Mouse (Mus musculus): ENCODE measurements at regions not wholly inside any gene's neighbourhood (a gene's known extent, or its start where the extent isn't known, plus 50 kb on each side); places are given as distances from the start of the nearest gene placed in this dataset.
A peak's percentile ranks its signal among the peaks of the same experiment; 100 is the strongest.

DNA sequence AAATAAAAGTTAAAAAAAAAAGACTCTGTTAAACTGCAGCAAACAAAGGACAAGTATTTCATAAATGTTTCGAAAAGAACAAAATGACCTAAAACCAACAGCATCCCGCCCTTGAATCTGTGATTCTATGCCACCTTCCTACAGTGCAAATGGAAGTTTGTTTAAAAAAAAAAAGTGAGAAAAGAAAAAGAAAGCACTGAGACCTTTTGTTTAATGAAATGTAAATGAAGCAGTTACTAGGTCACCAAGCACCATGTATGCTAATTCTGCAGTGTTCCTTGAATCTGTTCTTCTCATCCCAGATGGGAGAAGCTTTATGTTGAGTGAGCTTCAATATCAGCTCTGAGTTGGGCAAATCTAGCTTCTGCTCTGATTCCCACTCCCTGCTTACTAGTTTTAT is 64.8 kb downstream of the Dnajb9 start:
- ATAC-seq (ENCODE audit: low TSS enrichment): peak; percentile 86

DNA sequence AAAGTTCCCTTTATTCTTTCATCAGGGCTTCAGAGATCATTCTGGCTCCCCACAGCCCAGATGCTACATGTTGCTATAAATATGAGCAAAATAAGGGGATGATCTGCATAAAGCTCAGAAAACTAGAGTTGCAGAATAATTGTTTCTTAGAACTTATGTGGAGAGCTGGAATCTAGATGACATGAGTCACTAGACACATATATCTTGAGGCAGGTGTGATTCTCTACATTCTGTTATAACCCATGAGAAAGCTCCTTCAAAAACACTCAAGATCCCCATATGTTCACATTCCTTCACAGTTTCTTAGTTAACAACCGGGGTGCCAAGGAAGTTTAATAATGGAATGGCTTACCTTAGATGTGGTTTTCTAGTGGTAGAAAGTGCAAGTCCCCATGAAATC is 71.1 kb downstream of the Dnajb9 start:
- ATAC-seq (ENCODE audit: low TSS enrichment): peak; percentile 96

DNA sequence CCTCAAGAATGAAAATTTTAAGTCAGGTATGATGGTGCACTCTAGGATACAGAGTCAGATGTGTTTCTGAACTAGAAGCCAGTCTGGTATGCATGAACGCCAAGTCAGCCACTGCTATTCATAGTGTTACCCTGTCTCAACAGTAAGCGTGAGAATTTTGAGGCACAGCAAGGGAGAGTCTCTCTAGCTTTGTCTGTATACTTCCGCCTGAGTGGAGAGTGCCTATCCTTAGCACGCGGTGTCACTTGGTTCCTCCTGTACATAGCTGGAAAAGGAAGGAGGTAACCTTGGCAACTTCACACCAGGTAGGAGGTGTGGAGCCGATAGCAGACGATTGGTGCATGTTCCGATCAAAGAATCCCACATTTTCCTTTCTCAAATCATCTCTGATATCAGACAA is 81.3 kb downstream of the Dnajb9 start:
- peak; percentile 92 for ATAC-seq (ENCODE audit: low TSS enrichment)

DNA sequence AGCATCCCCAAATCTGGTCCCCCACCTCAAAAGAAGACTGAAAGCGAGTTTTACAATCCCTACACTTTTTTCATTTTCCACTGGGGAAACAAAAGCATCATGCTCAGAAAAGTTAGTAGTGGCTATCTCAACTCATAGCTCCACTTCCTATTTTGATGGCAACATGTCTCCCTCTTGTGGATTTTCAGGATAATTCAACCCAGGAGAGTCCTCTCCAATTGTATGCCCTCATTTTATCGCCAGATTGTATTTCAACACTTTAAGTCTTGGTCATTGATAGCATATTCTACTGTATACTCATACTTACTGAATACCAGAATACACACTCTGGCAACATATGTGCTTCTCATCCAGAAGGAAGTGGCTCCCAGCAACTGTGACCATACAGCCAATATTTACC is 105.0 kb downstream of the Dnajb9 start:
- ATAC-seq (ENCODE audit: low TSS enrichment): peak; percentile 89

DNA sequence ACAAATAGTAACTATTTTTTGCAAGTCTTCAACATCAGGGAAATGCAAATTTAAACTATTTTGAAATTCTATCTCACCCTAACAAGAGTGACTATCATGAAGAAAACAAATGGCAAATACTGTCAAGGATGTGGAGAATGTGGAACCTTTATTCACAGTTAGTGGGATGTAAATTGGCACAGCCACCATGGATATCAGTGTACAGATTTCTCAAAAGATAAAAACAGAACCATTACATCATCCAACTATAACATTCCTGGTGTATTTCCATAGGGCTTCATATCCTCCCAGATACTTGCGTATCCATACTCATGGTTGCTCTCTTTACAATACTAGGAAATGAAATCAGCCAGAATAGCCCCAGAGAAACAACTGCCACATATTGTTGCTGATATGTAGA is 110.9 kb downstream of the Dnajb9 start:
- peak; percentile 66 for ATAC-seq (ENCODE audit: low TSS enrichment)

DNA sequence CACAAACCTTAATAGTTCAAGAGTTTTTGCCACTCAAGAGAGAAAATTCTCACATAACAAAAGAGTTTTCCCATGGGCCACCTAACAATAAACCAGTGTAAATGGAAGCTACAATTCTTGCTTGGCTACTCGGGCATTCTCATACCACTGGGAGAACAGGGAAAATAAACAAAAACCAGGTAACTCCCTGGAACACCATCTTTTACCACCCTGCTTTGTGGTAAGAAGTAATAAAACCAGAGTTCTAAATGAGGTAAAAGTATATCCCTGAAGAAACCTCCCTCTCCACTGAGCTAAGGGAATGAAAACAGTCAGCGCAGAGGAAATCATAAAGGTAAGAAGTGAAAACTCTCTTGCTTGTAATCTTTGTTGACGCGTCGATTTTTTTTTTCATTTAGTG is 138.4 kb downstream of the Dnajb9 start:
- ATAC-seq (ENCODE audit: low TSS enrichment): no peak

DNA sequence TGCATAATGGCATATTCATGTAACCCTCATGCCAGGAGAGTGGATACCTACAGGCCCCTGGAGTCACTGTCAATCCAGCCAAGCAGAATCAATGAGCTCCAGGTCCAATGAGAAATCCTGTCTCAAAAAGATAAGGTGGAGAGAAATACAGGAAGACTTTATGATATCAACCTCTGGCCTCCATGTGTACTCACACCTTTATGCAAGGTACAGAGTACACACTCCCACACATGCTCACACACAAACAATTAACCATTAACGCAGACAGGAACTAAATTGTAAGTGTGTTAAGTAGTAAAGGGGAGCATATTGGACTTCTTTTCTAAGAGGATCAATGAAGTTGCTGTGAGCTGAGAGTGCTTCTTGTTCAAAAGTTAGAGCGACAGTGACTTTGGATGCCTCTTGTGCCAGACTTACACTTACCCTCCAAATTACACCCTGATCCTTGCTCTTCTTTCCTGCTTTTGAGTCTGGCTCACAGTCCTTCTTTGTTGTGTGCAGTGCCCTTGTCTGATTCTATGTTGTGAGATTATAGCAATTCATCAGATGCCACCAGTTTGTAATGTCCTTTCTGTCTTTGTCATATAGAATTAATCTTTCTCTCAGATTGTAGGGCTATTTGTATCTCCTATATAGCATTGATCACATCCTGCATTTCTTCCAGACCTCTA is 153.5 kb downstream of the Dnajb9 start:
- no peak for ATAC-seq (ENCODE audit: low TSS enrichment)

DNA sequence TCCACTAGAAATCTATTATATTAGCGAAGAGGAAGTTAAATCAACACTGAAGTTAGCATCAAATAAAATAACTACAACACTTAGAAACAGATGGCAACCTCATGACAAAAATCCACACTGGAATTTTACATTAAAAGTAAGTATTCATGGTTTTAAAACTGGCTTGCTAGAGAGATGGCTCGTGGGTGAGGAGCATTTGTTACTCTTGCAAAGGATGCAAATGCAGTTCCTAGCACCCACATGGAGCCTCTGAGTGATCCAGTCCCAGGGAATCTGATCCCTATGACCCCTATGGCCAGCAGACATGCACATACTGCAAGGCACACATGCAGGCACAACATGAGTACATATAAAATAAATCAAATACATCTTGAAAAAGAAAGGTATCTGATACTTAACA is 164.3 kb downstream of the Dnajb9 start:
- ATAC-seq (ENCODE audit: low TSS enrichment): peak; percentile 55; the same call in 1 of the 2 replicates

DNA sequence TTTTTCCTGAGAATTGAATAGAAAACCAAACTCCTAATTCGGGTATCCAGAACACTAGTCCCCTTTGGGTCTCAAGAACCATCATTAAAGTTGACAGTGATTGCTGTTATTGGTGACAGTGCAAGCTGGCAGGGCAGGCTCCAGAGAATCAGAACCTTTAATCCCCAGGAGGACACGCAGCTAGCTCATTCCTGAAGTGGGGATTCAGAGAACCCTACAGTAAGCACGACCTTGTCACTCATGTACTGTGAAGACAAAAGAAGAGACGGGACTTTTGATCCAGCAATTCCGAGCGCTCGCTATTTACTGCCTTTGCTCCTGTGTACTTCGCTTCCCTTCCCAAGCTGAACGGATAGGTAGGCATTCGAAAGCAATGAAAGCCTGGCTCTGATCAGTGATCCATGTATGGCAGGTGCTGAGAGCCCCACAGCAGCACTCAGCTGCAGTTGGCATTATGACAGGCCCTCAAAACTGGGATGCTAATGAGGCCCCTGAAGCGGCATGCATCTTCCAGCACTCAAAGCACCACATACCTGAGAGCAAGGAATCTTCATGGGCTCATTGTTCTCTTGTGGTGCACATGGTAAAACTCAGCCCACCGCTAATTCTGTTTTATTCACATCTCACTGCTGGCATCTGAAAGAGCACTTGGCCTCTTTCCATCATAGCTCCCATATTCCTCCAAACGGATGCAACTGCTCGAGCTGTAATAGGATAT is 165.6 kb downstream of the Dnajb9 start:
- ATAC-seq (ENCODE audit: low TSS enrichment): peak; percentile 47; the same call in 1 of the 2 replicates

DNA sequence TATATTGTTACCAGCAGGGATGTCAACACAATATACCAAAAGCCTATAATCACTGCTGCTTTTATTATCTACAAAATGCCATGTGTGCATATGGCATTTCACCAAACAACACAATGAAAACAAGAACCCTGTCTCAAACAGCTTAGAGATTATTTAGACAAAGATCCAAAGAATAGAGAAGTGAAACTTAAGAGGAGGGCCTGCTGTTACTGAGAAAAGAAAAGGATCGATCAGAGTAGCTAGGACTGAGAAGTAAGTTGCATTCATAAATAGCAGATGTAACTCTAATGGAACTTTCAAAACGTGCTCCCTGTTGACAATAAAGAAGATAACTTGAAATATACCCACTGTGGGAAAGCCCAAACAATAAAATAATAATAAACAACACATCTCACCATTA is 203.3 kb downstream of the Dnajb9 start:
- ATAC-seq (ENCODE audit: low TSS enrichment): no peak

DNA sequence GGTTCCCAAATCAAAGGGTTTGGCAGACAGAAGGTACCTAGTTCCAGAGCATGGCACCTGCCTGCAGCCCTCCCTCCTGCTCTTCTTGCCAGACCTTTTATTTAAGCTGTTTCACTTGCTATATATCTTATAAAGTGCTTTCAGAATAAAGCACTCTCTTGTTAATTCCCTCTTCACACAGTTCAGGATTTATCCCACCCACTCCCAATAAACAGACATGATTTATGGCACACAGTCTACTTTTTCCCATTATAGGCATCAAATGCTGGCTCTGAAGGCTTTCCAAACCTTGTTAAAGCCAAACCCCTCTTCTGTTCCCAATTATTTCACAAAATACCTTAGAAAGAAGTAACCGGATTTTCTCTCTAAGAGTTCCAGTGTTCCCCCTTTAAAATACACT is 226.6 kb downstream of the Dnajb9 start:
- no peak; the same call in 1 of the 2 replicates for ATAC-seq (ENCODE audit: low TSS enrichment)

DNA sequence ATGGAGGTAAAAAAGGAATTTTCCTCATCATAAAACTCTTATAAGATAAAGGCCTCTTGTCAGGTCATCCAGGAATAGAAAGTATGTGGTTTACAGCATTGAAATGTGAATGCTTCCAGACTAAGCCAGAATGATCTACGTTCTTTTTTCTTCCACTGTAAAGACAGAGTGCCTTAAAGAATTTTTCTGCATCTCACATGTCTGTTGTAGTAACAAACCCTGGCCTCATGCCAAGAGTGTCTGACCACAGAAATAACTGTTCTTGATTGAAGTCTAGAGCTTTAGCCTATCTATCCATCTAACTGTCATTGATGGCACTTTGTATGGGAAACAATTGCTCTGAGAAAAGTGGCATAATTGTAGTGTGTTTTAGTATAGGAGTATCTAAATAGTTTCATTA is 246.2 kb downstream of the Dnajb9 start:
- no peak for ATAC-seq (ENCODE audit: low TSS enrichment)

DNA sequence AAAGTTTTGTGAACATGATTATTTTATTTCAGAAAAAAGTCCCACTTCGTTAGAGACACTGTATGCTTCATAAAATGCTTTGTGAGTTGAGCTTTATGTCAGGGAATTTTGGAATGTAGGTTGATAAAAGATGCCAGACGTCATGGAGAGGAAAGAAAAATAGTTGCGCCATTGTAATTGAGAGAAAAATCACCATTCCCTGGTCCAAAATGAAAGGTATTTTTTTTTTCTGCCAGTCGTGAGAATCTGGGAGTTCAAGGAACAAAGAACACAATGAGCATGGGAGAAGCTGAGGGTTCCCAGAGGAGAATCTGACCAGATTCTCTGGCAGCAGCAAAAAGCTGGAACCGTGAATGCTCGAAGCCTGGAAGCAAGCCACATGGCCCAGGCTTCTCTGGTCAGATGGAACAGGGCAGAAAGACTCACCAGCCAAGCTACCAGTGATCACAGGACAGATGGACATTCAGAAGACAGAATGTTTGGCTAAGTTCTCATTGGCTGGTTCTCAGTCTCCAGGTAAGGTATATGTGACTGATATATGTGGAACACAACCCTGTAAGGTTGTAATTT is 247.5 kb downstream of the Dnajb9 start:
- no peak for ATAC-seq (ENCODE audit: low TSS enrichment)

DNA sequence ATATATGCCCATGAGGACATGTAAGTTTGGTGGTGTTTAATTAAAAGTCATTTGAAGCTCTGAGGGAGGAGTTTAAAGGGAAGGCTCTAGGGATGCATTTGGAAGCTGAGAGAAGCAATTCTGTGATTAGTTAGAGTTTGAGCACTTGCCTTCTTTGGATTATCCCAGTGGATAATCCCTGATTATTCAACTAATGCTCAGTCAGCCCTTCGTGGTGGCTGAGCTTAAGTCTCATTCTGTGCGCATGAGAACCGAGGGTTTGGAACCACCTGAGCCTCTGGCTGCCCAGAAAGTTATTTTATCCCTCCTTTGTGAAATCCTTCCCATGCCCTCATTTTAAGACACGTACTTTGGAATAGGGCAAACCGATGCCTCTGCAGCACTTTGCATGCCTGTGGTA is 285.9 kb downstream of the Dnajb9 start:
- ATAC-seq (ENCODE audit: low TSS enrichment): no peak

DNA sequence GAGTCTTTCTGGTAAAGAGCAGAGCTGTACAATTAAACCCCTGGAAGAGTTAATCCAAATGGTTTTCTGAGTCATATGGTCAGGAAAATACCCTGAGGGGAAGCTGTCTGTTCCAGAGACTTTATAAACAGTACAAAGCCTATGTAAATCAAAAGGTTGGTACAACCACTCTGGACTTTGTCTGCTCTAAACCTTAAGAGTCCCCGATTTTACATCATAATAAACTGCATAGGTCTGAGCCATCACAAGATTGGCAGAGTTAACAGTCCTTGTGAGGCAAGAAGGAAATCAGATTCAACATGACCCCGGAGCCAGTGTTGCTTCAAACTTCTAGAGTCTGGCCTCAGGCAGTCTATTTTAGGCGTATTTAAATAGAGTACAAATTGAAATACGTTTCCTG is 289.7 kb downstream of the Dnajb9 start:
- no peak for ATAC-seq (ENCODE audit: low TSS enrichment)

DNA sequence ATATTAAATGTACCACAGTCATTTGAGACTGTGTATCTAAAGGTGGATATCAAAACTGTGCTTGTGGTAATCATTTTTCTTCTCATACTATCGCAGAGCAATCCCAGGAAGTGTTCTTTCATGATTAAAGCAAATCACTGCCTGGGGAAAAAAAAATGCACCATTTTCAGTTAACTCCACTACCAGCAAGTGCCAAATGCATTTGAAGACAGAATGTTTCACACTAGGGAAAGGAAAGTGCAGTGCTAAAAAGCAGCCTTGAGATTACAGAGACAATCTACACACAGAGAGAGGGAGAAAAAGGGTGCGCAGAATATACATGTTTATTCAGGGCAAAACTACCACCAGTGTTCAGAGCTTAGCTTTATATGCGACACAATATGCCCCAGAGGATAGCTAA is 291.0 kb downstream of the Dnajb9 start:
- ATAC-seq (ENCODE audit: low TSS enrichment): peak; percentile 91

DNA sequence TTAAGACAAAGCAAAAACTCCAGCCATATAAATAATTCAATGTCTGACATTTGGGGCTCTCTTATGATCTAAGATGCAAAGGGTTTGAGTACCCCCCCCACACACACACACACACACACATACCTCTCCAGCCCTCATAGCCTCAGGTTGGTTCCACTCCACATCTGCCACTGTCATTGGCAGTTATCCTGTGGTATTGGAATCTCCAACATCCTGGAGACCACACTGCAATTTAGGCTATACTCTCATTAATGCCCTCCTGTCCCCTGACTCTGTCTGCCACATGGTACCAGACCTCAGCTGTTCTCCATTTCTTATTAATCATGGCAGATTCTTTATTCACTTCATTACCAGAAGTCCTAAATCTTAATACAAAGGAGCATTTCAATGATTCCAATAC is 293.3 kb downstream of the Dnajb9 start:
- ATAC-seq (ENCODE audit: low TSS enrichment): no peak

DNA sequence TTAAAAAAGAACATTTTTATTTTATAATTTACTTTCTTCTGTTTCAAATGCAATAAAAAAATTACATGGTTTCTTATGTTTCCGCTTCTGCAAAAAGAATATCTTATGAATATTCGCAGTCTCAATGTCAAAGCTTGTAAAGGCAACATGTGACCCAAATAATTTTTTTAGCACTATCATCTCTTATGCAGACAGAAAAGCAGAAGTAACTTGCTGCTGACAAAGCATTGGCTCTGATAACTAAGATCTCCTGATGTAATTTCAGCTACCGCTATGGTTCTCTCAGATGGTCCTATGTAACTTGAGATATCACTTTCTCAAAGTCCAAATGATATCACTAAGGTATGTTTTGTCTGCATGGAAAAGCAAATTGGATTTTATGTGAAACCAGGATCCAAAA is 310.9 kb downstream of the Dnajb9 start:
- ATAC-seq (ENCODE audit: low TSS enrichment): peak; percentile 62

DNA sequence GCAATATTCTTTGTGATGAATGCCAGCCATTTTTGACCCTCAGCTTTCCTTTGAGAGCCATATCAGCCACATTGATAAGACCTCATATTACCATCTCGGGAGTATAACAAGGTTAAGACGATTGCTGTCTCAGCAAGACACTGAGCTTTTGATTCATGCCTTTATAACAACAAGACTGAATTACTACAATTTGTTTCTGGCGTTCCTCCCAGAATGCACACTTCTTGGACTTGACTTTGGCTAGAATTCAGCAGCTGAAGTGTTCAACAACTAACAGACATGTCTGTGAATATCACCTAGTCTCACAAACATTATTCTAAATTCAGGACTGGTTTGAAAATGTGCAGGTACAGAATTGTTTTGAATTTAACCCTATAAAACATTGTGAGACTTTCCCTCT is 324.5 kb downstream of the Dnajb9 start:
- ATAC-seq (ENCODE audit: low TSS enrichment): no peak

DNA sequence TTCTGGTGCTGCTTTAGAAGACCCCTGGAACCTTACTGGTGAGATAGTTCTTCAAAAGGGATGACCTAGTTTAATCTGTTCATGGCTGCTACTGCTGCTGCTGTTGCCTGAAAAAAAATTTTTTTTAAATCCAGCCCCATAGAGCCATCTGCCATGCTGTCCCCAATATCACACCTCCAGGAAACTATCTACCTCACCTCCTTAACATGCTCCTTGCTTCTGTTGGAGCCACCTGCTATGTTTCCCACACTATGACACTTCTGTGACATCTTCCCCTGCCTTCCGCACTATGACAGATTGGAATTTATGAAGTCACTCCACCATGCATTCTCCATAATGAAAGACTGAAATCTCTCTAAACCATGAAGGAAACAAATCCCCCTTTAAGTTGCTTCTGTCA is 349.6 kb downstream of the Dnajb9 start:
- ATAC-seq (ENCODE audit: low TSS enrichment): peak; percentile 91

DNA sequence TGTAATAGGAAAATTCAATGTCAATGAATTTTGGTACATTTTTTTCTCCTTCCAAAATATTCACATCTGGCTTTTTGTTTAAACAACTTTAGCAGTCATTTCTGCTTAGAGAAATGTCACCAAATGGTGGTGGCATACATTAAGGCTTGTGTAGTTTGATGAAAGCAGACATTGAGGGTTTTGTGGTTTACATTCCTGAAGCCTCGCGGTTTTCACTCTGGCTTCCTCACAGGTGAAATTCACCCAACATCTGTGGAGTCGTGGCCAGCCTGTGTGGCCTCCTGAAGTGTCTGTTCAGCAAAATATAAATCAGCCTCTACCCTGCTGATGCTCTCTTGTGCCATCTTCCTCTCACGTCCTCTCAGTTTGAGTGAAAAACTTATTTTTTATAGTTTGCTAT is 353.8 kb downstream of the Dnajb9 start:
- no peak for ATAC-seq (ENCODE audit: low TSS enrichment)

DNA sequence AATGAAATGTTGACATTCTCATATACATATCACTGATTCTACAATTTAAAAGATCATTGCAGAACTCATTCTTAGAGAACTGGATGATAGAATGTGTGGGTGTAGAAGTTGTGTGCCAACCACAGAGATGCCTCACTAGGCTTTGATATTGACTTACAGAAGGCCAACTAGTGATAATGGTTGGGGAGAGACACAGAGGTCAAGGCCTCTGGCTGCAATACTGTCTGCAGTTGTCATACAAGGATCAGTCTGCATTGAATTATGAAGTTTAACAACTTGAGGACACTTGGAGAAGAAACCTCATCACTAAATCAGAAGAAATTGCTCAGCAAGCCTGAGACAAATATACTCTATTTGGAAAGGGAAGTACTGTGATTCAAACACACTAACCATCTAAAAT is 357.9 kb downstream of the Dnajb9 start:
- ATAC-seq (ENCODE audit: low TSS enrichment): no peak

DNA sequence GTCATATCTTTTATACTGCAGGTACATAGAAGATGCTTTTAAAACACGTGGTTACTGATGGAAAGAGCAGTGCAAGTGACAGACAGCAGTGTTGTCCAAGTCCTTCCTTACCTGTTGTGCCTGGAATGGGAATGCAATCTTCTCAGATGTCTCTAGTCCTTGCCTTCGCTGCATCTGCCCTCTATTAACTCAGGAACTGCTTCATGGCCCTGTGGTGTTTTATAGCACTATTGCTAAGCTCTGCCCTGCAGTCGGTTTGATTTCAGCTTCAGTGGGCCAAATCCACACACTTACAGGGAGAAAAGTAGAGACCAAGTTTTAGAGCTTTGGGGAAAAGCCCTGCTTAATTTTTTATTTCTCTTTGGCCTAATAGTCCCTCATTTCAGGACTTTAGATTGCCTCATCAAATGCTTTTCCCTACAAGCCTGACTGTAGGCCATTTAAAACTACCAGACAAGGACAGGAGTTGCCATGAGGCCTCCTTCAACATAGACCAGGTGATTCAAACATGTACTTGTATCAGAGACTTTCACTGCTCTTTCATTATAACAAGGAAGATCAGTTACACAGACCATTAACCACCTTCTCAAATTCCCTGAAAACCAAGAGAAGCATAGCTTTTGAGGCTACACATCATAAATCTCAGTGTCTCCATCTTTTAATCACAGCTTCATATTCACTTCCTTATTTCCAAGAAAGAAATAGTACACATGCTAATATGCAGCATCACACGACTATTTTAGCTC is 358.7 kb downstream of the Dnajb9 start:
- no peak for ATAC-seq (ENCODE audit: low TSS enrichment)

Measured in frontal cortex, adult (tissue).